Mouse (Mus musculus): ENCODE measurements around the gene Tbc1d22a.

The Tbc1d22a gene

GRCm38 (mm10) chr15:86496646-86497045 is 282.4 kb downstream of the Tbc1d22a start:
- no peak for DNase-seq (ENCODE audit: low read depth, low spot score)

- no peak for DNase-seq (ENCODE audit: low read depth, low spot score)
Measured at GRCm38 (mm10) chr15:86500536-86500935, 286.3 kb downstream of the Tbc1d22a start.

GRCm38 (mm10) chr15:86503413-86503812 is 289.2 kb downstream of the Tbc1d22a start:
- no peak for DNase-seq (ENCODE audit: low read depth, low spot score)

- no peak for DNase-seq (ENCODE audit: low read depth, low spot score)
Measured at GRCm38 (mm10) chr15:86506666-86507065, 292.4 kb downstream of the Tbc1d22a start.

- no peak for DNase-seq (ENCODE audit: low read depth, low spot score)
Measured at GRCm38 (mm10) chr15:86507546-86507945, 293.3 kb downstream of the Tbc1d22a start.

- DNase-seq (ENCODE audit: low read depth, low spot score), result no peak
Measured at GRCm38 (mm10) chr15:86508406-86509176, 294.3 kb downstream of the Tbc1d22a start.

GRCm38 (mm10) chr15:86509601-86510000 is 295.3 kb downstream of the Tbc1d22a start:
- DNase-seq (ENCODE audit: low read depth, low spot score), result no peak

- no peak for DNase-seq (ENCODE audit: low read depth, low spot score)
Measured at GRCm38 (mm10) chr15:86511181-86511580, 296.9 kb downstream of the Tbc1d22a start.

GRCm38 (mm10) chr15:86513336-86513735 is 299.1 kb downstream of the Tbc1d22a start:
- DNase-seq (ENCODE audit: low read depth, low spot score), result no peak

GRCm38 (mm10) chr15:86520201-86520600 is 305.9 kb downstream of the Tbc1d22a start:
- DNase-seq (ENCODE audit: low read depth, low spot score), result no peak

GRCm38 (mm10) chr15:86535356-86535755 is 321.1 kb downstream of the Tbc1d22a start:
- DNase-seq (ENCODE audit: low read depth, low spot score), result no peak

GRCm38 (mm10) chr15:86542371-86542770 is 328.1 kb downstream of the Tbc1d22a start:
- DNase-seq (ENCODE audit: low read depth, low spot score), result no peak

- DNase-seq (ENCODE audit: low read depth, low spot score), result peak; percentile 6
Measured at GRCm38 (mm10) chr15:86544122-86544795, 330.0 kb downstream of the Tbc1d22a start.
